Mouse (Mus musculus) embryo, embryonic 9.5 days (tissue): ENCODE data around the gene Zfp513.
"Not testable (repeated sequence)": the region's sequence is repeated elsewhere in the genome, so short reads cannot be mapped to it uniquely, and the experiment has no call there.

Experiments used
- DNase-seq: peaks from one replicate; pipeline ENCODE4 v3.0.0-alpha.2; 2017; ENCODE audit errors: extremely low spot score

Zfp513 gene

DNA sequence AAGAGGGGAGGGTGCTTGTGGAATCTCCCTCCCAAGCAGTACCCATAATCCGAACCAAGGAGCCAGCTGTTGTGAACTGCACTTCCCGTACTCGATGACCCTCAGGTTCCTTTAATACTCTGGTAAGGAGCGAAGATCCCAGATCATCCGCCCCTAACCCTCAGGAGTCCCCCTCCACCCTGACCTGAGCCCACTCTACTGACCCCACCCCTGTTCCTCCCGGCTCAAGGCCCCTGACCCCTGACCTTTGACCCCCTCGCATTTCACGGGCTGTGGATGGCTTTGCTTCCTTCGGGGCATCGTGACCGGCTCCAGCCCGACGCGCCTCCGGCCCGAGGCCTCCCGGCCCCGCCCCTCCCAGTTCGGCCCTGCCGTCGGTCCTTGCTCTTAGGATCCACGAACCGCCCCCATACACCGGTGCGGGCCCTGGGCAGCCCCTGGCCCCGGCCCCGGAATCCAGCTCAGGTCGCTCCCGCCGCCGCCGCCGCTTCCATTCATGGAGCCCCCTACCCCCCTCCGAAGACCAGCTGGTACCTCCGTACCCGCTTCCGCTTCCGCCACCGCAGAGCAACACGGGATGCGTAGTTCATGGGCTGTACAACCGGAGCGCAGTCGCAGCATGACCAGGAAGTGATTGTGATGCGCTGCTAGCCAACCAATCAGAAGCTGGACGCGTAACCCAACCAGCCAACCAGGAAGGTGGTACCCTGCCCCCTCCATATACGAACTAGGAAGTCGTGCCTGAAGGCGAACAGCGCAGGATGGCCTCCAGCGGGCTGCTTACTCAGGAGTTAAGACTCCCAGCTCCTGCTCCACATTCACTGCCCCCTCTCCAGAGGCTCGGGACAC is at the start of gene Zfp513:
Zfp513 (minus strand) TSS at position 562 of the 849 bp plus-strand sequence.
- DNase-seq = peak; percentile 94

DNA sequence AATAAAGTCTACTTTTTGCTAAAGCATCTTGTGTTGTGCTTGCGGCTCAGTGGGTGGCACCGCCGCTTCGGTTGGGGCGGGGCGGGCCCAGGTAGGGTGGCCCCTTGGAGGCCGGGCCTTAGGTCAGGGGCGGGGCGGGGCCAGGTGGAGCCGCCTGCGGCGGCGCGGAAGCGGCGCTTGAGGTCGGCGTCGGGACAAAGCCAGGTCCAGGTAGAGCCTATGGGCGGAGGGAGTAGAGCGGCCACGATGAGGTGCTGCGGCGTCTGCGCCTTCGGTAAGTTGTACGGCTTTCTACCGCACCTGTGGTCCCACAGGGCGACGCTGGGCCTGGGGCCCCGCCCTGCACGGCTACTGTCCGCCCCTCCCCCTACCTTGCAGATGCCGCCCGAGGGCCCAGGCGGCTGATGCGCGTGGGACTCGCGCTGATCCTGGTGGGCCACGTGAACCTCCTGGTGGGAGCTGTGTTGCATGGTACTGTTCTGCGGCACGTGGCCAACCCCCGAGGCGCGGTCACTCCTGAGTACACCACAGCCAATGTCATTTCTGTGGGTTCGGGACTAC is 49.5 kb upstream of the Zfp513 start, which contains the start of gene Krtcap3:
Krtcap3 (plus strand) TSS at position 151 of the 561 bp plus-strand sequence.
- DNase-seq = peak; percentile 57

DNA sequence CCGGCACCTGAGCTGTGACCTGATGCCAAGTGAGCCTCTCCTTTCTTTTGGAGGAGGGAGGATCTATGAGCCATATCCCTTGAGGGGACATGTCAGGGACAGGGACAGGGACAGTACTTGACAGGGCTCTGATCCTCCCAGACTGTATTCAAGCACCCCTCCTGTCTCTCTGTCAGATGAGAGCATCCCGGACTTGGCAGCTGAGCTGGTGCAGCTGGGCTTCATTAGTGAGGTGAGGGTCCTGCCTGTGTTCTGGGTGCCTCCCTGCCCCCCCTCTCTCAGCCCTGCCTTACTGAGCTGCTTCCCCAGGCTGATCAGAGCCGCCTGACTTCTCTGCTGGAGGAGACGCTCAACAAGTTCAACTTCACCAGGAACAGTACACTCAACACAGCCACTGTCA is 48.6 kb upstream of the Zfp513 start:
- DNase-seq = no peak

DNA sequence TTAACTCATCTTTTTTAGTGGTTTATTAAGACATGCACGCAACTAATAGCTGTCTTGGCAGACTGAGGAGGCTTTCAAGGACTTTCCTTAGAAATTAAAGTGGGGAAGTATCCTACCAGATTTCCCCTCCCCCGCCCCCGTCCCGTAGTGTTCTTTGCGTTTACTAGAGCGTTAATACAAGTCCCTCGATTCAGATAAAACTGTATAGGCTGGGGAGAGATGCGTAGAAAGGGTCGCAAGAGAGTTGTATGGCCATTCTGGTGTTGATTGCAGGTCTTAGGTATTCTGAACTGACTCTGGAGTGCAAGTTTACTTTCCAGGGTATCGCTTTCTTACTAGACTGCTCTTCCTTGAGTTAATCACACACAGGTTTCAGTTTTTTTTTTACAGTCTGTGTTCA is 40.1 kb upstream of the Zfp513 start:
- DNase-seq = no peak

DNA sequence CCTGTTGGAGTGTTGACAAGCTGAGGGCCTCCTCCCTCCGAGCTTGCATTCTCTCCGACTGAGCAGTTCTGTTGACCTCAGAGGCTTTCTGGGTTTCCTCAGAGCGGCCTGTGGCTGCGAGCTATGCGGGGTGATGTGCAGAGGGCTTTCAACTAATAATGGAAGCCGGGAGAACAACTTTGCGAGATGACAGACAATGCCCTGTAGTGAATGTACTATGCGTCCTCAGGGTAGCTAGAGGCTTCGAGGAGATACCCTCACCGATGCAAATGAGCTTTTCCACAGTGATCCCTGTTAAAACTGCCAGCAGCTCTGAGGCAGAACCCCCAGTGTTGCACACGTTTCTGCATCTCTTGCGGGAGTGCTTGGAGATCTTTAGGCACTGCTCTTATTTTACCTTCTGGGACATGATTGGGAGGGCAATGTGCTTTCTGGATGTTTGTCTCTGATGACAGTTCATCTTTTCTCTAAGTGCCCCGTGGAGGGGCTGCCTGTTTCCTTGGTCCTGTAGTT is 39.5 kb upstream of the Zfp513 start:
- no peak for DNase-seq

DNA sequence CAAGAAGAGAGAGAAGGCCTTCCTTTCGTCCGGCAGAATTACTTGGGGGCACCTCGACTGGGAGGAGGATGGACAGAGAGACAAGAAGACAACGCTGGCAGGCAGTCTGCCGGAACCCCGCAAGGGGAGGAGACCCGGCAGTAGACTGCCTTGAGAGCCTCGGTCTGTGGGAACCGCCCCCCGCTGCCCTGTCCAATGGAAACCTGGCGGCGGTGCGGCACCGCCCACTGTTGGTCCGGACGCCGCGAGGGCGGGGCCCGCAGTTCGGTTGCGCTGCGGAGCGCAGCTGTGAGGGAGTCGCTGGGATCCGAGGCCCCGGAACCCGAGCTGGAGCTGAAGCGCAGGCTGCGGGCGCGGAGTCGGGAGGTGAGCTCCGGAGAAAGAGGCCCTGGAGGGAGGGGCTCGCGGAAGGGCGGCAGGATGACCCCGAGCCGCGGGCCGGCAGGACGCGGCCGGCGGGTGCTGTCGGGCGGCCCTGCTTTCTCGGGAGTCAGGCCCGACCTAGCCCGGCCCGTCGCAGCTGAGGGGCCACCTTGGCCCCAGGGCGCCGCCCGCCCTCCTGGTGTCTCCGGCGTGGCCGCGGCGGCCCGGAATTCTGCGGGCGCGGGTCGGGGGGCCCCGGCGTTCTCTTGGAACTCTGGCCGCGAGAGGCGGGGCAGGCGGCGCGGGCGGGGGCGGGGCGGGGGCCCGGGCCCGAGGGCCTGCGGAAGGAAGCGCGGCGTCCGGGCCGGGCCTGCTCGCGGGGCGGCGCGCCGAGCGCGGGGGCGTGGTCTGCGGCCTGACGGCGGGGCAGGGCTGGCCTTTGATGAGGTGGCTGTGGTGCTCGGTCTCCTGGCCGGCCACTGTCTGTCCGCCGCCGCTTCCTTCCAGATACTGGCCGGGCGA is 38.8 kb upstream of the Zfp513 start, which contains the start of the genes Nrbp1 and Gm9970:
Nrbp1 (plus strand) TSS at position 228 of the 885 bp plus-strand sequence.
Gm9970 (minus strand) TSS at position 596 of the 885 bp plus-strand sequence.
- peak; percentile 93 for DNase-seq

DNA sequence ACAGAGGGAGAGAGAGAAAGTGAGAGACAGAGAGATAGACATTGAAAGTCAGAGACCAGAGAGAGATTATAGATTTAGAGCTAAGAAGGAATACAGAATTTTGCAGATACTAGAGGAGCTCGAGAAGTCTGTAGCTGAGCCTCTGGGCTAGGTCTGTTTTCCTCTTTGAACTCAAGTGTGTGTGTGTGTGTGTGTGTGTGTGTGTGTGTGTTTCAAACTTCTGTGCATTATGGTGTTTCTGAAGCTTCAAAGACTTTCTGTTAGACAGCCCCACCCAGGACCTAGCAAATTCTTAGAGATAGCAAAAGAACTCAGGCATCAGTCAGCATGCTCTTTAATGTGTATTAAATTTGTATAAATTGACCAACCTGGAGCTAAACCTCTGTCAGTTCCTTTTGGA is 24.5 kb upstream of the Zfp513 start:
- DNase-seq = no peak

DNA sequence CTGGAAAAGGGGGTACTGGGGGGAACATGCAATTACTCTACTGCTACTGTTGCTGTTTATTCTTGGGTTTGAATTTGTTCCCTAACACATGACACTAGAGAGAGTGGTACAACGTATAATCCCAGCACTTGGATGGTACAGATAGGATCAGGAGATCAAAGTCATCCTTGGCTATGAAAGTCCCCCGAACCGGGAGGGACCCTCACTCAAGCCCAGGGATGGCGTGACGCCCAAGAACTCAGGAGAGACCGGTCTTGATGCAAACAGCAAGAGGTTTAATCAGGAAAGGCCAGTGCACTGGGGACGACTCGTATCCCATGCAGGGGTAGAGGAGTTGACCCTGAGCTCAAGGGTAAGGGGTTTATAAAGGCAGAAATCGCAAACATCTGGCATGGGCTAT is 20.6 kb upstream of the Zfp513 start:
- DNase-seq = no peak

DNA sequence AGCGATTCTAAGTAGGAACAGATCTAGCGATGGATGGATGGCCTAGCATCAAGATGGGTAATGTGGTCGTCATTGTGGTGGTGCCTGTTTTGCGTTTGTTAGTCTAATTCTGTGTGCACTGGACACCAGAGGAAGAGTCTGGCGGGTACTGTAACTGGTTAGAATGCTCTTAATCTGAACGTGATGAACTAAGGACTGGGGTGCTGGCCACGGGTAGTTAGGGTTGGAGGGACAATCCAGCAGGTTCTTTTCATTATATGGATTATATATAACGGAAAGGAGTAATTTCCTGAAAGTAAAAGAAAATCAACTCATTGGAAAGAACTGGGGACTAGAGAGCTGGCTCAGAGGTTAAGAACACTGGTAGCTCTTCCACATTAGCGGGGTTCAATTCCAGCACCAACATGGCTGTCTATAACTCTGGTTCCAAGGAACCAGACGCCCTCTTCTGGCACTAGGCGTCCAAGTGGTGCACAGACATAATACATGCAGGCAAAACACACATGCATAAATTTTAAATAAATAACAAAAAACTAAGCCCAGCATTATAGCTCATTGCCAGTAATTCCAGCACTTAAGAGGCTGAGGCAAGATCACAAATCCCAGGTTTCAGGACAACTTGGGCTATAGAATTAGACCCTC is 19.3 kb upstream of the Zfp513 start:
- peak; percentile 59 for DNase-seq

DNA sequence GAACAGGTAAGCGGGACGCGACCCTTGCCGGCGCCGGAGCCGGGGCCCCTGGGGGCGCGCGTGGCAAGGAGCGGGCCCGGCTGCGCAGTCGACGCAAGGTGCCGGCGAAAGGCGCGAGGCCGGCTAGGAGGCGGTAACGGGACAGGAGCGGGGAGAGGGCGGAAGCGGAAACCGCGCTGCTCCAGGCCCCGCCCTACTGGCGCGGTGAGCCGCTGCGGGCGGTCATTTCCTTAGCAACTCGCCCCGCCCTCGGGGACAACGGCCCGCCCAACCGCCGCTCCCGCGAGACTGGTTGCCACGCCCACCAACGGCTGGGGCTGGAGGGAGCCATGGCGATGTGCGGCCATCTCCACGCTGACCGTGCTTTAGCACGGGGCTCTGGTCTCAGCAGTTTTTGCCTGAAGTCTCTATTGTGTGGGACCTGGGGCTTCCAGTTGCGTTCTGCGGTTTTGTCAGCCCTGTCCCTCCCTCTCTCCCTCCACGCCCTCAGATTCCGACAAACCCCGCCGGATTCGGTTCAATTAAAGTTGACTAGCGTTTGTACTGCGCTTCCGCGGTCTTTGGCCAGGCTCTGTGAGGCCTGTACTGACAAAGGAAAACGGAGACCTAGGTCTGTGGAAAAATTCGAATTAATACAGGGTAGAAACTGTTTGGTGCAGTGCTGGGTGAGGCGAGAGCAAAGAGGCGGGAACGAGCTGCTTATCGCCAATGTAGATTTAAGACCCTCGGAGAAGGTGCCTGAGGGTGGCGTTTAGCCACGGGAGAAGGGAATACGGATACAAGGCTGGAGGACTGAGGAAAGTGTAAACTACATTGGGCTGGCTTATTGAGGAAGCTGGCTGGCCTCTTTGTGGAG is 18.6 kb upstream of the Zfp513 start, which contains the start of gene Ppm1g:
Ppm1g (minus strand) TSS at position 240 of the 856 bp plus-strand sequence.
- peak; percentile 98 for DNase-seq

DNA sequence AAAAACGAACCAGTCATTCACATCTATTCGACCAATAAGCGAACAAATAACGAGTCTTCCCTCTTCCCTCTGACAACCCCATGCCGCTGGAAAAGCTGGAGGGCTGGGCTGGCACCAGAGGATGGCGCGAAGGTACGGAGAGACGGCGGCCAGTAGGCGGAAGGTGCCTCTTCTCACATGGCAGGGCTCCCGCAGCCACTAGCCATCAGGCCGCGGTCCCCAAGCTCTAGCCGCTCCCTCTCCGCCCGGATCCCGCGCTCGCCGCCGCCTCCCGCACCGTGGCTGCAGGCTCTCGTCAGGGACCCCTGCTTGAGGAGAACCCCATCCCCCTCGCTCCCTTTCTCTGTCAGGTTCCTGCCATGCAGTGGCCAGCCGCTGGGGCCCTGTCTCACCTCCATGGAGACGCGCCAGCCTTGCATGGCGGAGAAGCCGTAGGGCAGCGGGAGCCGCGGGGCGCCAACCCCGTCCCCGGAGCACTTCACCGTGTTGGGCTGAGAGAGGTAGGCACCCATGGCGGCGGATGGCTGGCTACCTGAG is 17.9 kb upstream of the Zfp513 start:
- DNase-seq = no peak

DNA sequence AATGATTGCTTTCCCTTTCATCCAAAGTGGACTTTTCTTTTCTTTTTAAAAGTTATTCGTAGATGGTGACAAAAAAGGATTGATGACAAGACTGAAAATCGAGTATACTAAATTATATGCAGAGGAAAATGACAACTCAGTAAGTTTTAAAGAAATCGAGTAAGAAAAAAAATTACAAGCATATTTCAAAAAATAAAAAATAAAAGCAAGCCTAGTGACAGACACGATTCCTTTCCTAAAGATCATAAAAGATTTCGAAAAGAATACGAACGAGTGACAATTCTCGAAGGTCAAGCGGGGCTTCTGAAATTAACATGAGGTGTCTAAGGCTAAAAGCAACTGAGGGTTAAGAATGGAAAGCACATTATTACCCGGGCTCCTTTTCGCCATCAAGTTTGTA is 17.4 kb upstream of the Zfp513 start:
- no peak for DNase-seq

DNA sequence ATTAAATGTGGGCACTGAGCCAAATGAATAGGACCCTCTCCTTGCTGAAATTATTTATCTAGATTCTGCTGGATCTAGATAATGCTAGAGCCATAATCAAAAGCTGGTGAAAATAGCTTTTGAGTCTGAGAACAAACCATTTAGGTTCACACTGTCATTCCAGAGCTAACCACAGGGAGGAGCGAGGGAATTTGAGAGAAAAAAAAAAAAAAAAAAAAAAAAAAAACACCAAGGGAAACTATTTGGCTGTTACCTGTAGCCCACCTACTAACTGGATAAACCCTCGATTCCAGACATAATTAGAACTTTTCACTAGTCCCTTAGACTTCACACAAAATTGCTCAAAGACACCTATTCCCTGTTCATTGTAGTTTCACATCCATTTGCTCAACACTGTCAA is 17.0 kb upstream of the Zfp513 start:
- no peak for DNase-seq

DNA sequence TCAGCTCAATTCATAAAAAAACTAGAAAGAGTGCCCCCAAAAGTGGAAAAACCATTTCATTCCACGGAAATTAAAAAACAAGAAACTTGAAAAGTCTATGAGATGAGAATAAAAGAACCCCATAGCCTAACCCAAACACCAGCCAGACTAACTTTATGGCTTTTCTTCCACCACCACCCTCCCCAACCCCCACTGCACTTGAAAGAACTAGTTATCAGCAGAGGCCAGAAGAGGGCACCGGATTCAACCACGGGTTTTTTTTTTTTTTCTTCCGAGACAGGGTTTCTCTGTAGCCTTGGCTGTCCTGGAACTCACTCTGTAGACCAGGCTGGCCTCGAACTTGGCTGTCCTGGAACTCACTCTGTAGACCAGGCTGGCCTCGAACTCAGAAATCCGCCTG is 16.2 kb upstream of the Zfp513 start:
- DNase-seq = no peak

DNA sequence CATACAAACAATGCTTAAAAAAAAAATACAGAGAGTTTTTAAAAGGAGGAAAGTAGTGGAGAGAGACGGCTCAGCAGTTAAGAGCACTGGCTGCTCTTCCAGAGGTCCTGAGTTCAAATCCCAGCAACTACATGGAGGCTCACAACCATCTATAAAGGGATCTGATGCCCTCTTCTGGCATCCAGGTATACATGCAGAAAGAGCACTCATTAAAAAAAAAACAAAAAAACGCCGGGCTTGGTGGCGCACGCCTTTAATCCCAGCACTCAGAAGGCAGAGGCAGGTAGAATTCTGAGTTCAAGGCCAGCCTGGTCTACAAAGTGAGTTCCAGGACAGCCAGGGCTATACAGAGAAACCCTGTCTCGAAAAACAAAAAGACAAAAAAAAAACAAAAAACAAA is 14.5 kb upstream of the Zfp513 start:
- DNase-seq = not testable (repeated sequence)

DNA sequence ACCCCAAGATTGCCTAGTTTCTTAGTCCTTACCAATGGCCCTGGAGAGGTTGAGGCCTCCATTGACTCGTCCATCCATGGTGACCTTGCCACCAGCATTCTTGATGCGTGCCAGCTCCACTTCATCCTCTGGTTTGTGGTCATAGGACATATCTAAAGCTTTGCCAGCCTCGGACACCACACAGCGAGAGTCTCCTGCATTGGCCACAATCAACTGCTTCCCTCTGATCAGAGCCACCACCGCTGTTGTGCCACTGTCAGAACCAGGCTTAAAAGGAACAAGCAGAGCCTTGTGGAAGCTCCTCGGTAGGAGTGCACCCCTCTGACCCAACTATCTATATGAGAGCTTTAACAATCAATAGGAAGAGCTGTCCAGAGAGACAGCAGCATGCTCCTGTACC is 2.3 kb upstream of the Zfp513 start:
- no peak for DNase-seq

DNA sequence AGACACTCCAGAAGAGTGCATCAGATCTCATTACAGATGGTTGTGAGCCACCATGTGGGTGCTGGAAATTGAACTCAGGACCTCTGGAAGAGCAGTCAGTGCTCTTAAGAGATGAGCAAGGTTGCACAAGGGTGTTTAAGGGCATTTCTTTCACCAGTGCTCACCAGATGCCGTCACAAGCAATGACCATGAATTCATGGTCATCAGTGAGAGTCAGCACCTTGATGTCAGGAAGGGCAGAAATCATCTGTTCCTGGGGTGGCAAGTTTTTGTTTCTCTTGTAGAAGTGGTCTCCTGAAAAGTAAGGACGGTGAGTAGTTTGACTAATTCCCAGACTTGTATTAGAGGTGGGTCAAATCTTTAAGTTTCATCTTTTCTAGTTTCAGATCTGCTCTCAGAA is 1.8 kb upstream of the Zfp513 start:
- no peak for DNase-seq

DNA sequence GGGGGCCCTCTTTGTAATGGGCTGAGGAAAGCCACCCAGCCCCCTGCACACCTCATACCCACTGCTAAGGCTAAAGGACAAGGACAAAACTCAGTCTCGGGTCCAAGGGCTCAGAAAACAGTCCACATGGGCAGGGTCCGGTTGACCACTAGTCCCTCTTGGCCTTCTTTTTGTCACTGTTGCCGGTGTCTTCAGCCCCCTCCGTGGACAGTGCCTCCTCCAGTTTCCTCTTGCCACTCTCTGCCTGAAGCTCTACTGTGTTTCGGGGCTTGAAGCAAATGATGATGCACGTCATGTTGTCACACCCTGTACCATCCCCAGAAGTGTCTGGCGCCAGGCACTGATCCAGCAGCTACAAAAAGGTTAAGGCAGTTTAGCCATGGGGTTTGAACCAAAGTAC is 830 bp upstream of the Zfp513 start:
- no peak for DNase-seq

DNA sequence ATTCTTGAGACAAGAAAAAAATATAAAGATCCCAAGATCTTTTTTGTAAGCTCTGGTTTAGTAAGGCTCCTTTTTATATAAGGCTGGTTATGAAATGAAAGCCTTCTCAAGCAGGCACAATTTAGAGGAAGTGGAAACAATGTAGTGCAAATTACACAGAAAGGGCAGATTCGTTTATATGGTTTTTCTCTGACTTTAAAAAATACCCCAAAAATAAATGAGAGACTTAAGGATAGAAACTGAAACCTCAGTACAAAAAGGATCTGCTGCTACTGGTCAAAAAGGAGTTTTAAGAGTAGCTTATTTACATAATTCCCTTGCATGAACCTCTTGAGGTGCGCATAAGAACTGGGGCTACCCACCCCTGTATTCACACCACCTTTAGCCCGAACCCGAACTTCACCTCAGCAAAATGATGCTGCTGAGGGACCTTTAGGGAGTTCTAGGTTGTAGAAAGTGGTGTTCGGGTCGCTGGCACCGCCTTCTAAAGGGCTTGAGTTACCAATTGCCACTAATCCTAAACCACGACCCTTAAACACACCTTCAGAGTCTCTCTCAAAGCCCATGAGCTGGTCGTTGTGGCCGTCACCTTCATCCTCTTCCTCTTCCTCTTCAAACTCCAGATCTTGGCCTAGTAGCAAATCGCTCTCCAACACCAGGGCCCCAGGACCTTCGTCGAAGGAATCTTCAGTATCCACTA is 911 bp downstream of the Zfp513 start:
- no peak for DNase-seq
